Mouse (Mus musculus) brown adipose tissue, adult 24 weeks (tissue): ENCODE results near the gene Eif3l. TPM values are rescaled to one million over a fixed set of nuclear protein-coding genes. Genes with fewer than 3 reads are reported as not detected.

Experiments
- H3K27ac ChIP-seq: fragments of 200-500 bp; replicated peaks from 2 replicates; pipeline ENCODE4 v1.5.1; 2012; ENCODE audit warnings: low read depth, mild to moderate bottlenecking, low read length
- H3K4me1 ChIP-seq: fragments of 200-500 bp; 2 replicates; pipeline ENCODE4 v1.6.1; 2012; ENCODE audit warnings: low read length, mixed read lengths; ENCODE audit not compliant: control insufficient read depth, insufficient read depth, insufficient read length
- H3K4me3 ChIP-seq: fragments of 200-500 bp; 2 replicates; pipeline ENCODE4 v1.5.1; 2012; ENCODE audit warnings: low read depth, mild to moderate bottlenecking, low read length, moderate library complexity; ENCODE audit not compliant: insufficient read depth
- polyA plus RNA-seq: library from polyadenylated mRNA; stranded (reverse); fragments of >200 nt; gene quantifications from 2 replicates; pipeline ENCODE4 v1.2.4, GENCODE M21; 2012; ENCODE audit not compliant: missing spikeins, insufficient read depth, insufficient read length

The Eif3l gene
- polyA plus RNA-seq, 1 experiment: 198 TPM

- peak overlapping the region; percentile 2; the same call in 1 of the 2 replicates for H3K4me3 ChIP-seq
- H3K4me1 ChIP-seq: no peaks in the 10 kb centered on the region
- H3K27ac ChIP-seq: no peak overlapping the region
These were observed 11.7 kb upstream of the Eif3l start for GRCm38 (mm10) chr15:79063160-79063740.

DNA sequence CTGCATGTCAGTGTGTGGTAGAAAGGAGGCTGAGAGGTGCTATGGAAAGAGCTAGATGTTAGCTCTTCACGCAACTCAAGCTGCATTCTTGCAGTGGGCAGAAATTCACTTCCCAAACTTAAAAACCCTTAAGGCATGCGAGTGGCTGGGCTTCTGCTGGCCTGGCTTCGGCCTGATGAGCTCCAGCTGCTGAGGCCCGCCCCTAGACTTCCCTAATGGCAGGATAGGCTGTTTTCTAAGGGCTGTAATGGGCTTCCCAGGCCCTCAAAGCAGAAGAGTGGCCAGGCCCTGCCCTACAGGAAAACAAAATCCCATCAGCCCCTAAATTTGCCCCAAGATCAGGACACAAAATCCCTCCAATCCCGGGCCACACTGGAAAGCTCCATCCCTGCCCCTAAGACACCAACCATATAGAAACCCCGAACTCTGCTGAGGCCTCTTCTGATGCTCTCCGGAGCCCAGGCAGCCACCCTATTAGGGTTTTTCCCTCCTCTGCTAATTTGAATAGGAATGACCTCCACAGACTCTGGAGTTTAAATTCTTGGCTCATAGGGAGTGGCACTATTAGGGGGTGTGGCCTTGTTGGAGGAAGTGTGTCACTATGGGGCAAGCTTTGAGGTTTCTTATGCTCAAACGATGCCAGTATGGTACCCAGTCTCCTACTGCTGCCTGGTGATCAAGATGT lies 9.8 kb upstream of the Eif3l start:
- Histone ChIP-seq H3K4me1 (no peaks in the 10 kb centered on the region), H3K27ac (no peak overlapping the region), H3K4me3 (no peak overlapping the region)

- no peak overlapping the region for H3K27ac ChIP-seq
- H3K4me1 ChIP-seq: no peaks in the 10 kb centered on the region
- H3K4me3 ChIP-seq: no peak overlapping the region
These were observed 8.7 kb upstream of the Eif3l start for GRCm38 (mm10) chr15:79066276-79066675.

- no peaks in the 10 kb centered on the region for H3K4me1 ChIP-seq
These were observed 7.3 kb upstream of the Eif3l start for GRCm38 (mm10) chr15:79067631-79068030.

GRCm38 (mm10) chr15:79068416-79068815 lies 6.6 kb upstream of the Eif3l start:
- no peaks in the 10 kb centered on the region for H3K4me1 ChIP-seq
- no peak overlapping the region for H3K27ac ChIP-seq
- no peak overlapping the region for H3K4me3 ChIP-seq

More at GRCm38 (mm10) chr15:79067631-79068030, 7.3 kb upstream of the Eif3l start:
- no peak overlapping the region for H3K27ac ChIP-seq
- no peak overlapping the region for H3K4me3 ChIP-seq

GRCm38 (mm10) chr15:79071117-79072039 lies 3.6 kb upstream of the Eif3l start:
- H3K4me1 ChIP-seq: peaks cover 4% of the 10 kb centered on the region
- H3K4me3 ChIP-seq: no peak overlapping the region
- H3K27ac ChIP-seq: no peak overlapping the region

- H3K4me3 ChIP-seq: no peak overlapping the region
- H3K4me1 ChIP-seq: peaks cover 8% of the 10 kb centered on the region
- H3K27ac ChIP-seq: no peak overlapping the region
These were observed 1.2 kb upstream of the Eif3l start for GRCm38 (mm10) chr15:79073752-79074151.

- H3K4me1 ChIP-seq: peaks cover 8% of the 10 kb centered on the region
- H3K4me3 ChIP-seq: peak overlapping the region; percentile 91
- H3K27ac ChIP-seq: peak overlapping the region; percentile 72
These were observed 533 bp upstream of the Eif3l start for GRCm38 (mm10) chr15:79074446-79074845.

DNA sequence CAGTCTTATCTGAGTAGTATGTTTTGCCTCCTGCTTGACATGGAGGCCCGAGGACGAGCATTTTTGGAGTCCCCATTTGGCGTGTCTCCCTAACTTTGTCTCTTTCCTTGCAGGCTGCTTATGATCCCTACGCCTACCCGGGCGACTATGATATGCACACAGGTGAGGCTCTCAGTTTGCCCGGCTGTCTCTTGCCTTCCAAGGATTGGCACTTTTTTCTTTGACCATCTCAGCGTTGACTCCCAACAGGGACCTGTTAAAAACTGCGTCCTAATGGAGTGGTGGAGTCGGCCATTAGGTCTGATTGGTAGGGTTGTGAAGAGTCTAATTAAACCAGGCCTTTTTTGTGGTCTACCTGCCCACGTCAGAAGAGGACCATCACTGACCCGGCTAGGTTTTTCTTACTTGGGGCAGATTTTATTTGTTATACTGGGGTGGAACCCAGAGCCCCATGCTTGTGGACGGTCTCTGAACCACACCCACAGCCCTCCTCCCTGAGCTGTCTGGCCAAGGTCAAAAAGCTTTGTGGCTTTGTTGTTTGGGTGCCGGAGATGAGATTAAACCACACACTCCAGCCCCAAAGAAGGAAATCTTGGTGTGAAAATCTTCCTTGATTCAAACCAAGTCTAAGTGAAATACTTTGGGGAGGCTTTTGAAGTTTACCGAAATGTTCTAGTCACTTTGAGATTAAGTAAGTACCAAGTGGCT lies 833 bp downstream of the Eif3l start:
- H3K27ac ChIP-seq: peak overlapping the region; percentile 66
- H3K4me3 ChIP-seq: peak overlapping the region; percentile 91
- H3K4me1 ChIP-seq: peaks cover 9% of the 10 kb centered on the region

DNA sequence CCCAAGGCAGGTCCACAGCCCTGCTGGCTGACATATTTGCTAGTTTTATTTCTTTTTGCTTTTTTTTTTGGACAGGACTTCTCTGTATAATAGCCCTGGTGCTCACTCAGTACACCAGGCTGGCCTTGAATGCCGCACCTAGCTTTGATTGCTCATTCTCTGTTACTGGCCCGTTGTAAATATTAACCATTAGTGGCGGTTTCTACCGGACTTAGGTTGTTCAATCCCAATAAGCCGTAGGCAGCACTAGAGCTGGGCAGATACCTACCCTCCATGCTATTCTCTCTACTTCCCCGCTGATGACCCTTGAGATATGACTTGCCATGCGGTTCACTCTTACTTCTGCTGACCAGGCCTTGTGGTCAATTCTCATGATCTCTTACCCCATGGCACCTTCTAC lies 4.6 kb downstream of the Eif3l start:
- Histone ChIP-seq H3K4me3 (no peak overlapping the region), H3K27ac (0 out of 2 replicates have a peak overlapping the region, but pooled peaks have one; percentile 2), H3K4me1 (peaks cover 11% of the 10 kb centered on the region)

DNA sequence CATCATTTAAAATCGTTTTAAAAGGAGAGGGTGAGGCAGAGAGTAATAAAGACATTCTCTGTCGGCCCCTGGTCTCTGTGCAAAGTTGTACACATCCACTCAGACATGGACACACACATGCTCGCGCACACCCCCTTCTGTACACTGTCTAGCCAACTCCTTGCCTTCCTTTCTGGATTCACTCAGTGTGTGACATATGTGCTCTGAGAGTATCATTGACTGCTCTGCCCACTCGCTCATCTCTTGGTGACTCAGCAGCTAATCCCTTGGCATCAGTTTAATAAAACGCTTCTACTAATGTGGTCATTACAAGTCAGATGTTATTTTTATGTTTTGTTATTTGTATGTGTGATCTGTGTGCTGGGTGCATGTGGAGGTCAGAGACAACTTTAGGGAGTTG lies 17.3 kb downstream of the Eif3l start:
- Histone ChIP-seq H3K4me1 (0 out of 2 replicates have a peak, but pooled peaks cover under 1% of the 10 kb centered on the region), H3K4me3 (no peak overlapping the region), H3K27ac (no peak overlapping the region)

- H3K27ac ChIP-seq: no peak overlapping the region
- H3K4me1 ChIP-seq: peaks cover 9% of the 10 kb centered on the region
- H3K4me3 ChIP-seq: no peak overlapping the region
These were observed 18.3 kb downstream of the Eif3l start for GRCm38 (mm10) chr15:79093083-79093839.

GRCm38 (mm10) chr15:79095483-79095882 lies 20.5 kb downstream of the Eif3l start:
- peaks cover 14% of the 10 kb centered on the region for H3K4me1 ChIP-seq
- no peak overlapping the region for H3K27ac ChIP-seq
- H3K4me3 ChIP-seq: no peak overlapping the region

- Histone ChIP-seq H3K27ac (peak overlapping the region; percentile 55; the same call in 1 of the 2 replicates), H3K4me3 (no peak overlapping the region), H3K4me1 (peaks cover 14% of the 10 kb centered on the region)
These were observed 21.6 kb downstream of the Eif3l start for GRCm38 (mm10) chr15:79096556-79096955.
